Mouse (Mus musculus) heart, adult 18-20 months (tissue): ENCODE results near the gene Smim24. TPM values are rescaled to one million over a fixed set of nuclear protein-coding genes. Genes with fewer than 3 reads are reported as not detected.

ENCODE experiments used
- DNase-seq, 2 experiments: peaks; one replicate each; pipeline ENCODE4 v3.0.0; 2021 to 2022; ENCODE audit warnings: mixed read lengths in 1 of 2
- total RNA-seq, 2 experiments: library from RNA; stranded (reverse); gene quantifications; 2 replicates each; pipeline ENCODE4 v1.2.3; 2021

Gene Smim24
- total RNA-seq, 2 experiments from 2014 or later: 1.9 to 2.2 TPM

DNA sequence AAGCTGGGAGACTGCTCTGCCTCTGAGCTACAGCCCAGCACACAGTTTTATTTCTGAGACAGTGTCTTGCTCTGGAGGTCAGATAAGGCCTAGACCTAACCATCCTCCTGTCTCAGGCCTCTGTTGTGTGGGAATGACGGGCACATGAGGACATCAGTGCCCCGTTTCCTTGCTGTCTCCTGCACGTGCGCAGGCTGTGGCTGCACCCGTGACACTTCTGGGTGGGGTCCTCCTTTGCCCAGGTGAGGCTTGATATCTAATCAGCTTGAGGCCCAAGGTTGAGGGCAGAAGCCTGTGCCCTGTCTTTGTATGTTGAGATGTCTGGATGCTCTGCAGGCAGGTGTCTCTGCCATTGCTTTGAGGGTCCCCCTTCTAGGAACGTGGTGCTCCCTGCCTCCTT is 581 bp upstream of the Smim24 start:
- DNase-seq: no peak

DNA sequence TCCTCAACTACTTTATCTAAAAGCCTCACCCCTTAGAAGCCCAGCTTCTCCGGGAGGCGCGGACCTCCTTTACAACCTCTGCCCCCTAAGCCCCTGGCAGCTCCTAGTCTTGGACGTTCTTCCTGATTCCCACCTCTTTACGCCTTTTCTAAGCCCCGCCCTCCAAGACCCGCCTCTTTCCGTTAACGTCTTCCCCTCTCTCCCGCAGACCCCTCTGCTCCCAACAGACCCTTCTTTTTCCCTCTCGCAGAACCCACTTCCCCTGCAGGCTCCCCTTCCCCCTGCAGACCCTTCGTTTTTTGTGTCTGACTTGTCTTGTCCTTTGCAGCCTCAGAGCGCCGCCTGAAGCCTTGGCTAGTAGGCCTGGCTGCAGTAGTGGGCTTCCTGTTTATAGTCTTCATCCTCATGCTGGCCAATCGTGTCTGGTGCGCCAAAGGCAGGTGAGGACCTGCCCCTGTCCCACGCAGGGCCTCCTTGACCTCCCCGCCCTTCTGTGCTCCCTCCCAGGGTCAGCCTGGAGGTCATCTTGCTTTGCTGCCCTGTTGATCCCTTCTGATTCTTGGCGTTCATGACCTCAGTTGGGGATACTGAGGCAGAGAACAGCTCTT is 709 bp downstream of the Smim24 start:
- peak; percentile 58 to 73 for DNase-seq

DNA sequence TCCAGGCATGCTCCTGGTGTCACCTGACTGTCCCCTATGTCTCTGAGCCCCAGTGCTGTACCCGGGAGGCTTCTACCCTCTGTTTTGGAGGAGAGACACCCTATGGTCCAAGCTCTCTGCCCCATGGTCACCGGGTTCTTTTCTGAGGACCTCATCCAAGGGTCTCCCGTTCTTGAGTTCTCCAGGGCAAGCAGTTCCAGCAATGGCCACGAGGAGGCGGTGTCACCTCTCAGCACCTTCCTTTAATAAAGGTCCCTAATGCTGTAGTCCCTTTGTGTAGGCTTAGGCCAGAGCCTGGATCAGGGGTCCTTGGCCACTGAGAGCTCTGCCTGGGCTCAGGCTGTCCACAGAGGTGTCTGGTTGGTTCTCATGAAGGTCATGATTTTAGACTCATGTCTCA is 2.3 kb downstream of the Smim24 start:
- peak; percentile 68 to 86 for DNase-seq

DNA sequence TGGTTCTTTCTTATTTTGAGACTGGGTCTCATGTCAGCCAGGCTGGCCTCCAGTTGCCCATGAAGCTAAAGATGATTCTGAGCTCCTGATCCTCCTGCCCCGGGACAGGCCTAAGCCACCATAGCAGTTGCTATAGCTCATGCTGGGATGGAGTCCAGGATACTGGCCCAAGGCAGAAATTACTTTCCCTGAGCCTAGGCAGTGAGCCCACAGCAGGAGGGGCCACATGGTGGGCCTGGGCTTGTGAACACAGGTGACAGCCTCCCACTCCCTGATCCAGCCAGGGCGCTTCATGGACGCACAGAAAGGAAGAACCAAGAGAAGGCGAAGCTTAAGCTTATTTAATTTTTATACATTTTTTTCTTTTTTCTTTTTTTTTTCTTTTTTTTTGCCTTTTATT is 3.0 kb downstream of the Smim24 start:
- no peak for DNase-seq

DNA sequence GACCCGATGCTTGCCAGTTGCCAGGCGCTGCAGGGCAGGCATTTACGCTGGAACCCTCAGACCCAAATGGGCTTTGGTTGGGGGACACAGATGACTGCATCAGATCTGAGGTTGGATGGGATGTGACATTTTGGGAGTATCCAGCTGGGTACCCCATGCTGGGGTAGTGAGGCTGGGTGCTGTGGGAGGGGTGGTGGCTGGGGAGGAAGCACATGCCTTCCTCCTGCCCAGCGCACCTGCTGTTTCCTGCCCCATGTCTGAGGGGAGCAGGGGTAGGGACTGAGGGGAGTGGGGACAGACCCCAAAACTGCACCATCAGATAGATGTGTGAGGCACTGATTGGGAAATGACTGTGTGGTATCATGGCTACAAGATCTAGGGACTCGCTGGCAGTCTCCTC is 3.9 kb downstream of the Smim24 start:
- DNase-seq: no peak

DNA sequence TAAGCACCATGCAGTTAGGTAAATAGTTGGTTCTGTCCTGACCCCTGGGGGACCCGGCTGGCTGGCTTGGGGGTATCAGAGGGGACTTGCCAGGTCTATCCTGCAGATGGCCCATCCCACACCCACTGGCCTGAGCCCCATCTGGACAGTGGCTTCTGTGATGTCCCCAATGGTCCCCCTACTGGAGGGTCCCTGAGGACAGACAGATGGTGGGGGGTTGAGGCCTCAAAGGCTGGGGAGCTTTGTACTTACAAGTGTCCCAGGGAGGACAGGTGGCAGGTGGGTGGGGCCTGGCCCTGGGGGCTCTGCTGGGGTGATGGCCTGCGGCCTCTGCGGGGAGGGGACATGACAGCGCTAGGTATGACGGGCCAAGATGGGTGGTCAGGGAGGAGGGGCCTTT is 6.4 kb downstream of the Smim24 start:
- DNase-seq: no peak

DNA sequence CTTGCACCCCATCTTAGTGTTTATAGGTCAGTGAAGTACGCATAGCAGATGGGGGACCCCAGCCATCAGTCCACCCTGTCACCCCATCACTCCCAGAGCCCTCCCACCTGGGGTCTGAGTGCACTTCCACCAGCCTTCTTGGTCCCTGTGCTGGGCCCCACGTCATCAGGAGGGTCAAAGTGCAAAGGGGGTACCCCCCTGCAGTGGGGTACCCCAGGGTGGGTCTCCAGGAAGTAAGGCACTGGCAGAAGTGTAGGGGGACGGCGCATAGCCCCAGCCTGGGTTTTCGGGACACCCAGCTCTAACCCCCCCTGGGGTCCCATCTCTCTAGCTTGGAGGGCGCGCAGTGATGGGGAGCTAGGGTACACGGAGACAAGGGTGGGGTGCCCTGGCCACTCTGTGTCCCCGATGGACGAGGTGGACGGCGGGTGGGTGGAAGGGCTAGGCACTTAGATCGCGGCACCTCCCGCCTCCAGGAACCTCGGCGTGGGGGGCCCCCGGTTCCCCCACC is 7.0 kb downstream of the Smim24 start:
- DNase-seq: no peak

DNA sequence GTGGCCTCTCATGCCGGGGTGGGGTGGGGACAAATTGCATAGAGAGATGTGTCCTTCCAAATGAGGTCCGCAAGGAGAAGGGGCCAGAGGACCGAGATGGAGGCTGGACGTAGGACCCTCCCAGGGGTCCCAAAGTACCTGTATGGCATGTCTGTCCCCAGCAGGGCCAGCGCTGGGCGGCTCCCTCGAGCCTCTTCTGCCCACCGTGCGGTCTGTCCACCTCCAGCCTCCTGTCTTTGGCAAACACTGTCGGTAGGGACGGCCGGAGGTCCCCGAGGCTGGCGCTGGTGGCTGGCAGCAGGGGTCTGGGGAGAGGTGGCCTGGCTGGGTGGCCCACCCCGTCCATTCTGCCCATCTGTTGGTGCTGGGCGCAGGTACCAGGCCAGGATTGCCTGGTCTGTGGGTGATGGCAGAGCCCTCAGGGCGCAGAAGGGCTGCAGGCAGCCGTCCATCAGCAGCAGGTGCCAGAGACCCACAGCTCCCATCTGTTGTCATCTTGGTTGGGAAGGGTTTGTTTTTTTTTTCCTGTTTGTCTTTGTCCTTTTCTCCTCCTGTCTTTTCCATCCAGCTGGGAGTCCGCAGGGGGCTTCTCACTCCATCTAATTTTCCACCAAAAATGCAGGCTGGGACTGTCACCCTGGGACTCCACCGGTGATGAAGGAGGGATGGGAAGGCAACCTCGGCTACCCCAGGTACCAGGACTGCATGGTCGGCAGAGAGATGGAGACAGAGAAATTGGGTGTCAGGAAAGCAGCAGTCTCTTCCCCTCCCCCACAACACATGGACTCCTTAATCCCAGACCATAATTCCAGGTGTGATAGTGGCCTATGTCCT is 7.7 kb downstream of the Smim24 start:
- DNase-seq: no peak

DNA sequence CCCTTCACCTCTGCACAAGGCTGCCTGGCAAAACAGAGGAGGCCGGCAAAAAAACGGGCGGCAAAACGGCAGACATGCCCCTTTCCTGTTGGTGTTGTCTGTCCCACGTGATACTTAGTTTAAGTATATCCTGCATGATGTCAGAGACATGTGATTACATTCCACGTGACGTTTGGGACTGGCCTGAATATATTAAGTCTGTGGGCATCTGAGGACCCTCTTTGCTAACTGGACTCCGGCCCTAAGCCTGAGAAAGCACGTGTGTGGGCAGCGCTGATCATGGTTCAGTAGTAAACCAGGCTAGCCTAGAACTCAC is 8.3 kb downstream of the Smim24 start:
- no peak for DNase-seq

DNA sequence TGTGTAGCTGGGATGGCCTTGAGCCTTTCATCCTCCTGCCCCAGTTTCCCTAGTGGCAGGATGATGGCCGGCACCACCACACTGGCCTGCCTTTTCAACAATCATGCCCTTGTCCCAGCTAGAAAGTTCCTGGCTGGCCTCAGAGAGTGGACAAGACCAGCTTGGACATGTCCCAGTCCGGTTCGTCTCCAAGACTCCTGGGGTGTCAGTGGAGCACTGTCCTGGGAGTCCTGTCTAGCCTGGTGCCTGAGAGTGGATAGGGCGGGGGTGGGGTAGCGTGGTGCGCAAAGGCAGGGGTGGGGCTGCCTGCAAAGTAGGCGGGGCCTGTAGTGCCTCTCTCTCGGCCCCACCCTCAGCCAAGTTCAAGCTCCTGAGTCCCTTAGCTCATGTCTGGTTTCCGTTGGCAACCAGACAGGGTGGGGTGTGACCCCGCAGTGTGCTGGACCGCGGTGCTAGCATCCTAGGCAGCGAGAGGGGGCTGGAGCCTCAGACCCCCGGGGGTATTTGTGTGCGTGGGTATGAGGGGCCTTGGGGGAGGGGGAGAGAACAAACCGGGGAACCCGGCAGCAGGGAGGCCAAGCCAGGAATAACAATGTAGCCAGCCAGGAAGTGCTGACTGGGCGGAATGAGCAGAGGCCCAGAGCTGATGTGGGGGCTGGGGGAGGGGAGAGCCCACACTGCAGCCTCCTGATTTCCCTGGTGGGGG is 8.8 kb downstream of the Smim24 start:
- peak; percentile 86 to 93 for DNase-seq

DNA sequence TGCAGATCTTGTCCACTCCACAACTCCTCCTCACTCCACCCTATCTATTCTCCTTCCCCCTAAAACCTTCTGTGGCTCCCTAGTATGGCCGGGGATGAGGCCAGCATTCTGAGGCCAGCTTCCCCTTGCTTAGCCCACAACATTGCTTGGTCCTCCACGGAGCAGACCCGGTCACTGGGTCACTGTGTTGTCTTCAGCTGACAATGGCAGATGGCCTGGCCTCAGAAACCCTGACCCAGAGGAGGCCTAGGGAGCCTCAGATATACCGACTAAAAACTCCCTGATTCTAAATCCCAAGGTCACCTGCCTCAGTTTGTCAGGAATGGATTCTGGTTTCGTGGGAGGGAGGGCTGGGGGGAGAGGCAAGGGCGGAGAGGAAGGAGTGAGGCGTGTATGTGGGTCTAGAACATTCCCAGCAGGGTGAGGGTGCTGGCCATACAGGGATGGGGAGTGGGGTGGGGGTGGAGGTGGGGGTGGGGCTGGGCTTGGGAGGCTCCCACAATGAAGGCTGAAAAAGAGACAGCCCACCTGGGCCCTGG is 9.4 kb downstream of the Smim24 start:
- DNase-seq: no peak

DNA sequence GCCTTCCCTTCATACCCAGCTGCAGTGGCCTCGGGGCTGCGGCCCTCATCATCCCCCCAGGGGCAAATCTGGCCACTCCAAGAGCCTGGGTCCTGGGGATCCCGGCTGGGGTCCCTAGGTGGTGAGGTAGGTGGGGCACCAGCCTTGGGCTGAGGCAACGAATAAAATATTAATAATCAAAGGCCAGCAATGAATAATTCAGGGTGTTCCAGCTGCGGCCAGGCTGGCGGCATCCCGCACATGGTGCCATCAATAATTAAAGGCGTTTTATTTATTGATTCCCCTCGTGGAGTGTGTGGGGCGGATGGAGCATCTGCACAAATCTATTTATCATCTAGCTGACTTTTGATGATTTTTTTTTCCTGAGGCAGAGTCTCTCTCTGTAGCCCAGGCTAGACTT is 10.7 kb downstream of the Smim24 start:
- DNase-seq: no peak

DNA sequence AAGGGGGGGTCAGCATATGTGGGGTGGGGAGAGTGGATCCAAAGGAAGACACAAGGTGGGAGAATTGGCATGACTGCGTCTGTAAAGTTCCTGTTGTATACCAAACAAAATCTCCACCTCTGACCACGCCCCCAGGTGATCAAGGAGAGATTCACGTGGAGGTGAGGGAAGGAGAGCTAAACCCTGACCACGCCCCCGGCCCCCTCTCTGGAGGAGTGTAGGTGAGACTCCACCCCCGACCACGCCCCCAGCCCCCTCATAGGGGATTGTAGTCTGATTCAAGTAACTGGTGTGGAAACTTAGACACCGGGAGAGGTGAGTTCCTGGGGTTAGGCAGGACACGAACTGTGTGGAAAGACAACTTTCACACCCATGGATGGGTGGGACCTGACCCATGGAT is 11.2 kb downstream of the Smim24 start:
- DNase-seq: no peak

DNA sequence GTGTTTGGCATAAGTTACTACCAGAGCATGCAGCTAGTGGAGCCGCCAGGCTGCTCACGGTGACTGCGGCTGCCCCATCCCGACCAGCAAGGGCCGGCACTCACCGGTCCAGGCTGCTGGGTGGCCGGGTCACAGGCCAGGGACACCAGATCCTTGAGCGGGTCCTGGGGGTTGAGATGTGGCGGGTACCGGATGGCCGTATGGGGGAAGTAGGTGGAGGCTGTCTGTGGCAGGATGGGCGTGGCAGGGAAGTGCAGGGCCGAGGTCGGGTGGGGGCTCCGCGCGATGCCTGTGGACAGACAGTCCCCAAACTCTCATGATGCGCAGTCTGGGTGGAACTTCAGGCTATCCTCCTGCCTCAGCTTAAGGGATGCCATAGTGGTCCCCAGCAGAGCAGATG is 11.9 kb downstream of the Smim24 start:
- peak; percentile 51 to 76 for DNase-seq

DNA sequence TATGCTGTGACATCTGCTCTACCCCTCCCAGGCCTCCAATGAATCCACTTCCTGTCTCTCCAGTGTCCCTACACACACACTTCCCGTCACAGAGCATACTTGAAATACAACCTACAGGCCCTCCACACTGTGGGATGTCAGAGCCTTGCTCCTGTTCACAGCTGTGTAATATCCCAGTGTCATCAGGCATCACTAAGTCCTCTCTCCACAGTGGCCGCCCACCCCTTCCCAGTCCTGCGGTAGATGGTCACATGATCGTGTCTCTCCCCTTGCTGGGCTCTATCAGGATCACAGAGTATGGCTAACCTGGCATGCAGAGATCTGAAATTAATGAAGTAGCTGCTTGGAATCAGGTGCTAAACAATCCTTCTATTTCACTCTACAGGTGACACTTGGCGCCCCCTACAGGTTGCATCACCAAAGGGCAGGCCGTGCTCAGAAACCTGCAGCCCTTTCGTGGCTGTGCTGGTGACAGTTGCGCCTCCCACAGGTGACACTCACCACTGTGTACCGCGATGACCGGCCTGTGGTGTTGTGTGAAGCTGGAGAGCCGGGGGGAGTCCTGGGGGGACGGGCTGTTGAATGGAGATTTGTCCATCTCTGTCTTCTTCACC is 12.8 kb downstream of the Smim24 start:
- DNase-seq: peak in 1 of 2 experiments; percentile 80

DNA sequence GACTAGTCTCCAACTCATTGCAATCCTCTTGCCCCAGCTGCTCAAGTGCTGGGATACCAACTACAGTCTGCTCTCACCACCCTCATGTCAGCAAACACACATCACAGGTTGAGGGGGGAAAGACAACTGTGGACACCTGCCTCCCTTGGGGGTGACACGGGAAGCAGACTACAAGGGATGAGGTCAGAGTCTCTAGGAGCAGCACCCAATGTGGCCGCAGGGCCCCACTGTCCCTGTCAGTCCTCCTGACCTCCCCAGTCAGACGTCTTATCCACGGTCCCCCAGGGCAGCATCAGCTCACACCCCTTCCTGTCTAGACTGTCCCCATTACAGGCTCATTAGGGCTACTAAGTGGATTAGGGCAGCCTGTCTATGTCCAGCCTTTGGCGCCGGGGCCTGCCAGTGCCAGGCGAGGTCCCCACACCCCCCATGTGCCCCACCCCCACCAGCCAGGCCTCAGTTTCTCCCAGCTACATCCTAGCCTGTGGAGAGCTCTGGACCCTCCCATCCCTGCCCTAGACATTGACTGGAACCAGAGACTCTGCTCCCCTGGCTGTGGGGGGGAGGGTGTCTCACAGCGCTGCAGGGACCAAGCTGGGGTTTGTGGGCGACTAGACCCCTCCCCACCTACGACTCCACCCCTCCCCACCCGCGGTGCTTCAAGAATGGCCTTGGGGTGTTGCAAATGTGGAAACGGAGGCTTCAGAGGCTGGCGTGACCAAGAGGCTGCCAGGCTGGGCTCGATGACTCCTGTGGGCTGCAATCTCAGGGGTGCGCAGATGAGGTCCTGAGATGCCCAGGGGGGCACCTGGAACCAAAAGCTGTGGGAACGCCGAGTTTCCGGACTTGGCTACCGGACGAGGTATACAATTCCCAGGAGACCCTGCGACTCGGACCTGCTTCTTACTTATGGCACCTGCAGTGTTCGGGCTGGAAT is 13.9 kb downstream of the Smim24 start:
- DNase-seq: no peak

DNA sequence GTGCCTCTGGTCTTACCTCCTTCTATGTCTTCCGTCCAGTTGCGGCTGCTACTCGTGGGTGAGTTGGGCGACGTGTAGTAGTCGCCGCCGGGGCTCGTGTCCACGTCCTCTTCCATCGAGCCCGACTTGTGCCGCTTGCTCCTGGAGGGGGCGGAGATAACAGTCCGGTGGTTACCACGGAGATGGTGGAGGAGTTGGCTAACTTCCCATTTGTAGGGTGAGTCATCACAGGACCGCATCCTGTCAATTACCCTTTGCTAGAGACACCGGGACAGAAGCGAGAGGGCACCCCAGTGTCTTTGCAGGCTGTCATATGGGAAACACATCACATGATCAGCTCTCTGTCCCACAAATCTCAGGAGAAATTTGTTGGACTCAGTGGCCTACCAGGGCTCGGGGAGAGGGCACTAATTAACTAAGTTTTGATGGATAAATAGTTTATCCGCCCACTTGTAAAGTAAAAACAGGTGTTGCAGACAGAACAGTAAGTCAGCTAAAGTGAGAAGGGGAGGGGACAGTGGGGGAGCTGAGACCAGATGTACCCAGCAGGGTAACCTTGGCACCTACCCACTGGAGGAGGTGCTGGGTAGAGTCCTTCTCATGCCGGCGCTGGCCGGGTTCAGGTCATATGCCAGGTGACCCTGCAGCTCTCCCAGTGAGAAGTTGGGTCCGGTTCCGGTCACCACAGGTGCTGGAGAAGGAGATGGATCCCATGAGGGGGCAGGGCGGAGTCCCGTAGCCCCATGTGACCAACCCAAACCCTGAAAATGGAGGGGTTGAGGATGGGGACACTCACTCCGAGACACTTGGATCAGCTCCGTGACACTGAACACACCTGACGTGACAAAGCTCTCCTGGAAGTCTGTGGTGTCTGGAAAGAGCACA is 14.9 kb downstream of the Smim24 start:
- DNase-seq: peak; percentile 90 to 96

DNA sequence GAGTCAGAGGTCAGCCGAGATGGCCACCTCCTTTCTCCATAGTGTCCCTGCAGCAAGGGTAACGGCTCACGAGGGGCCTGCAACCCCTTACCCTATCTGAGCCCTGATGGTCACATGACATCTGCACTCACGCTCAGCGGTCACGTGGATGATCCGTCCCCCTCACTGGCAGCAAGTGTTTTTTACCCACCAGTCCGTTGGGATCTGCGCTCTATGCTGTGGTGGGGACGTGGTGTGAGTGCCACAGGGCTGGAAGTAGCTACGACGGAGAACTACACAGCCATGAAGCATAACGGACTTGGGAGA is 15.5 kb downstream of the Smim24 start:
- no peak for DNase-seq

DNA sequence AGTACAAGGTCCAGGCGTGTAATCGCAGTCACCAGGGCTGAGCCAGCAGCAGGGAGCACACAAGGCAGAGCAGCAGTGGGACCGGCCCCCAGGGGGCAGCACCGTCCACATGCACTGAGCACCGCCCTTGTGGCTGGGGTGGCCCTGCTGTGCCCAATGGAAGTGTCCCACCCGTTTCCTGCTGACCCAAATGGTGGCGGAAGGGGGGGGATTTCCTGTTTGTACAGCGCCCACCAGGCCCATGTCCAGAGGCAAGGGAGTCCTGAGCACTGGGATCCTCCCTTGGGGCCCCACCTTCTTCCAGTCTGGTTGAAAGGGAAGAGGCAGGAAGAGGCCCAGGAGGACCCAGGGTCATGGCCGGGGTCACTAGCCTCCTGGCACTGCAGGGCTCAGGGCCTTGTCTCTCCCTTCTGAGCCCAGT is 16.0 kb downstream of the Smim24 start:
- peak; percentile 92 to 95 for DNase-seq

DNA sequence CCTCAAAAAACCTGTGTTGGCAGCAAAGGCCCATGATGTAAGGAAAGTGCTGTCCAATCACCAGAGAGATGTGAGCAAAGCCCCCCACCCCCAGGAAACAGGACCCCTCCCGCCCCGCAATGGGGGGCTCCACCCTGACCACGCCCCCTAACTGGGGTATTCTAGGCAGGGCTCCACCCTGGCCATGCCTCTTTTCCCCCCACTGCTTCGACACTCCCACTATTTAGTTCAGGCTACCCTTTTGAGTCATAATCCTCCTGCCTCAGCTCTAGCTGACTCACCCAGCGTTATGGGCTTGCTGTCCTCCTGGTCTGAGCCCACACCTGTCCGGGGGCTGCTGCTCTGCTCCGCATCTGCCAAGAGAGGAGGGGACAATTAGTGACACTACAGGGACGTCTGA is 16.5 kb downstream of the Smim24 start:
- no peak for DNase-seq

DNA sequence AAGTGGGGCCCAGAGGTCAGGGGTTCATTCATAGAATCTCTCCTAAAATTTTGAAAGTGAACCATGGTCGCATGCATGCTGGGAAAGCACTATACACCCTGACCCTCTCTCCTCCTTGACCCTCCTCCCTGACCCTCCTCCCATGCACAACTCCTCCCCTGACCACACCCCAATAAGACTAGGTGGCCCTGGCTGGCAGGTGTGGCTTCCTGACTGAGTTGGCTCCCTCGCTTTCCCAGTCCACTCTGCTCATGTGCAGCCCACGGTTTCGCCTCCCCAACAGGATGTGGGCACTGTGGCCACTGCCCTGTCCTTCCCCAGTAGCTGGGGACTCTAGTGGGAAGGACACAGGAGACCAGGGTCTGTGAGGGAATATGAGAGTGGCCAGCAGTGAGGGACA is 17.5 kb downstream of the Smim24 start:
- DNase-seq: no peak
